Mouse (Mus musculus): ENCODE measurements at regions not wholly inside any gene's neighbourhood (a gene's known extent, or its start where the extent isn't known, plus 50 kb on each side); places are given as distances from the start of the nearest gene placed in this dataset.
"Not testable (repeated sequence)": the region's sequence is repeated elsewhere in the genome, so short reads cannot be mapped to it uniquely, and the experiment has no call there.

DNA sequence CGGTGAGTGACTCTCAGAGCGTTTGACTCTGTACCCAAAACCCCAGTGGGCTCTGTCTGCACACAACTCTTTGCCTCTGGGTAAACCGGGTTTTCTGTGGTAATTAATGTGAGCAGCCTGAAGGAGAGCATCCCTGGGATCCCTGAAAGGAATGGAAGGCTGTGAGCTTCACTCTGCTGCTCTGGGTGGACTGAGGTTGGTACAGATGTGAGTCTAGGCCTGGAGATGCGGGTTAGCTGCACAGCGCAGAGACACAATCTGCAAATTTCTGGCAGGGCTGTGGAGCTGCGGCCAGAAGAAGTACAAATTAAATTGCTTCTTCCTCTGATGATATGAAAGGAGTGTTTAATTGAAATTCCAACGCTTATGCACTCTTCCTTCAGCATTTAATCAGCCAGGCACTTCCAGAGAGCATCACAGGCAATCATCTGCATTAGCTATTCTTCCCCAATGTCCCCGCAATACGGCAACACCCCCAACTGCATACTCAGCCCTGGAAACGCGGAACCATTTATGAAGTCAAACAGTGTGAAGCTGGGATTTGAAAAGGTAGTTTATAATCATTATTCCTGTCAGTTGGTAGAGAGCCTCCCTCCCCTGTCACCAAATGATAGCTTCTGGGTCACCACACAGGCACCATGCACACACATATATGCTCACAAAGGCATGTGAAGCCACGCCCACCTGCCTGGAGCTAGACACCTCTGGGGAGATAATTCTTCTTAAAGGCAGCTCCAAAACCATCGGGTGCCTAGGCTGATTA lies 185.5 kb upstream of the Afdn start:
- Histone ChIP-seq H3K27me3 (no peaks in the 10 kb centered on the region), H3K9ac (no peak overlapping the region), H3K4me1 (replicated peaks) (no peaks in the 10 kb centered on the region), H3K9me3 (replicated peaks) (no peaks in the 10 kb centered on the region), H3K36me3 (replicated peaks) (no peaks in the 10 kb centered on the region), H3K4me3 (replicated peaks) (no peak overlapping the region), H3K27ac (replicated peaks) (no peak overlapping the region), H3K4me2 (no peak overlapping the region)
- no peak for ATAC-seq (ENCODE audit: insufficient read depth)
- 66% methylated on average over 13 of the region's 13 CpGs for WGBS (ENCODE audit: insufficient replicate concordance)

GRCm38 (mm10) chr17:13577798-13578197 lies 182.5 kb upstream of the Afdn start:
- Histone ChIP-seq H3K36me3 (replicated peaks) (no peaks in the 10 kb centered on the region), H3K4me2 (no peak overlapping the region), H3K9ac (no peak overlapping the region), H3K4me1 (replicated peaks) (no peaks in the 10 kb centered on the region), H3K27ac (replicated peaks) (no peak overlapping the region), H3K9me3 (replicated peaks) (no peaks in the 10 kb centered on the region), H3K4me3 (replicated peaks) (no peak overlapping the region), H3K27me3 (no peaks in the 10 kb centered on the region)
- ATAC-seq (ENCODE audit: insufficient read depth) = no peak
- WGBS (ENCODE audit: insufficient replicate concordance) = 62% methylated on average over 3 of the region's 3 CpGs

- H3K27ac ChIP-seq (replicated peaks) = no peak overlapping the region
- H3K9me3 ChIP-seq (replicated peaks) = 0 out of 2 replicates have a peak, but pooled peaks cover 4% of the 10 kb centered on the region
- no peaks in the 10 kb centered on the region for H3K36me3 ChIP-seq (replicated peaks)
- H3K4me3 ChIP-seq (replicated peaks) = no peak overlapping the region
- WGBS (ENCODE audit: insufficient replicate concordance) = 53% methylated on average over 5 of the region's 5 CpGs
- H3K4me2 ChIP-seq = no peak overlapping the region
- no peaks in the 10 kb centered on the region for H3K27me3 ChIP-seq
- no peaks in the 10 kb centered on the region for H3K4me1 ChIP-seq (replicated peaks)
- H3K9ac ChIP-seq = no peak overlapping the region
- ATAC-seq (ENCODE audit: insufficient read depth) = no peak
These were observed 179.0 kb upstream of the Afdn start for GRCm38 (mm10) chr17:13581214-13581920.

DNA sequence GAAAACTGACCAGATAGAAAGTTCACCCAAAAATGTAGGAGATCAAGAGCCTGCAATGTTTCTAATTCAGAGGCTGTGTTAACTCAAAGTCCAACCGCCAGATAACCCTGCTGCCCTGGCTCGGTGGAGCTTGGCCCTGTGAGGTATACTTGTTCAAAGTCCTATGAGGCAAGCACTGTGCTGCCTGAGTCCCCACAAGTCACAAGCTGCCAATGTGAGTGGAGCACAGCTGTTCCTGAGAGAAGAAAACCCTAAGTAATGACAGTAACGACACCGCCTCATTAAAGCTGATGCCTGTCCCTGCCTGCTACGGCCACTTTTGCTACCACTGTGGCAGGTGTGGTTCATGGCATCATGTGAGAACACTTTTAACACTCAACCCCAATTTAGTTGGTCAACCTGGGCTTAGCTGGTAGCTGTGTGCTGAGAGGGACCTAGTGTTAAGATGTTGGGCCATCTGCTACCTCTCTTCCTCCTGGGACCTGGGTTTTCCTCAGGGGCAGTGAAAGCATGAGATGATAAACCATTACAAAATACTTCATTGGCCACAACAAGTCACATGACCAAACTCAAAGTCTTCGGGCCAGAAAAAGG lies 178.2 kb upstream of the Afdn start:
- Histone ChIP-seq H3K4me1 (replicated peaks) (no peaks in the 10 kb centered on the region), H3K9me3 (replicated peaks) (peaks cover 4% of the 10 kb centered on the region; the same call in 1 of the 2 replicates), H3K27me3 (no peaks in the 10 kb centered on the region), H3K27ac (replicated peaks) (peak overlapping the region; percentile 59; the same call in 1 of the 2 replicates), H3K4me3 (replicated peaks) (no peak overlapping the region), H3K36me3 (replicated peaks) (no peaks in the 10 kb centered on the region), H3K4me2 (no peak overlapping the region), H3K9ac (no peak overlapping the region)
- ATAC-seq (ENCODE audit: insufficient read depth) = peak; percentile 74
- WGBS (ENCODE audit: insufficient replicate concordance) = 61% methylated on average over 6 of the region's 6 CpGs

DNA sequence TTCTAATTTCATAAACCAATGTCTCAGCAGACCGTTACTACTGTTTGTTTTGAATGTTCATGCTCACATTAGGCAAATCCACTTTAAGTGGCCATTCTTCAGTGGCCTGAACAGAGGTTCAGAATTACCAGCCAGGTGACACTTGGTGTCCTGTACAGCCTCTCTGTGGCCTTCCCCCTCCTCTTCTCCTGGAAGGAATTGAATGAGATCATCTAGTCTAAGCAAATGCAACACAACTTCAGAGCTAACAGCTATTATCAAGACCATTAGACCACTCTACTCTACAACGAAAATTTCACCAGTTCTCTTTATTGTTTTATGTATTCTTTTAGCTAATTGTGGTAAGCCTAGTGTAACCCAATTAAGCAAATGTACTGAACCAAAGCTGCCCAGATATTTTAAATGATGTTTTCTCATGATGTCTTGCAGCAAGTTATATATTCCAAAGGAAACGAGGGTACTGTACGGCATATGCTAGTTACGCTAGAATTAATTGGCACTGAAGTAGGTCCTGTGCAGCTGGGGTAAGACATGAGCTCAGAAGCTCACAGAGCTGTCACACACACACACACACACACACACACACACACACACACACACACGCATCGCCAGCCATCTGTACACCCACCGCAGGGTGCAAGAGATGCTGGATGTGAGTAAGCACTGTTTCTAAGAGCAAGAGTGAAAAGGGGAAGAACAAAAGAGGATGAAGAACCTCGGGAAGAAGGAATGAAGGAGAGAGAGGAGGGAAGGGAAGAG lies 176.7 kb upstream of the Afdn start:
- Histone ChIP-seq H3K4me1 (replicated peaks) (no peaks in the 10 kb centered on the region), H3K36me3 (replicated peaks) (no peaks in the 10 kb centered on the region), H3K4me2 (no peak overlapping the region), H3K27me3 (no peaks in the 10 kb centered on the region), H3K9ac (no peak overlapping the region), H3K9me3 (replicated peaks) (peaks cover 8% of the 10 kb centered on the region; the same call in 1 of the 2 replicates), H3K4me3 (replicated peaks) (no peak overlapping the region), H3K27ac (replicated peaks) (no peak overlapping the region)
- WGBS (ENCODE audit: insufficient replicate concordance) = 65% methylated on average over 9 of the region's 9 CpGs
- no peak for ATAC-seq (ENCODE audit: insufficient read depth)

DNA sequence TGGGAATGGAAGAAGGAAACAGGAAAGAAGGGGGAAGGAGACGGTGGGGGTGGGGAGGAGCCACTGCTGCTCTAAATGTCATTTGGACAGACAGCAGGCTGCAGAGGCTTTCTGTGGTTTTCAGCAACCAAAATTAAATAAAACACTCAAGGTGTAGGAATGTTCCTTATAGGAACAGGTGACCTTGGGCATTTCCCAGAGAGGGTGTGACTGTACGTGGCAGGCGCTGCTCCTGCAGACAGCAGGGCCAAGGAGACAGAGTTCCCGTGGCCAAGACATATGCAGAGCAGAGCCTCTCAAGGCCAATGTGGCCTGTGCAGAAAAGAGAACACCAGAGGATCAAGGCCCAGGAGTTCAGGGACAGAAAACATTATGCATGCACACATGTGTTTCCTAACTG lies 175.9 kb upstream of the Afdn start:
- WGBS (ENCODE audit: insufficient replicate concordance) = 65% methylated on average over 4 of the region's 4 CpGs
- no peak for ATAC-seq (ENCODE audit: insufficient read depth)
- no peak overlapping the region for H3K4me3 ChIP-seq (replicated peaks)
- H3K27ac ChIP-seq (replicated peaks) = no peak overlapping the region
- H3K27me3 ChIP-seq = no peaks in the 10 kb centered on the region
- peaks cover 8% of the 10 kb centered on the region; the same call in 1 of the 2 replicates for H3K9me3 ChIP-seq (replicated peaks)
- no peak overlapping the region for H3K4me2 ChIP-seq
- H3K4me1 ChIP-seq (replicated peaks) = no peaks in the 10 kb centered on the region
- H3K9ac ChIP-seq = no peak overlapping the region
- no peaks in the 10 kb centered on the region for H3K36me3 ChIP-seq (replicated peaks)

GRCm38 (mm10) chr17:13590240-13590837 lies 170.0 kb upstream of the Afdn start:
- H3K9ac ChIP-seq; H3K4me1 ChIP-seq (replicated peaks); ATAC-seq (ENCODE audit: insufficient read depth); H3K4me3 ChIP-seq (replicated peaks); H3K27me3 ChIP-seq; H3K4me2 ChIP-seq; H3K27ac ChIP-seq (replicated peaks); H3K36me3 ChIP-seq (replicated peaks): not testable (repeated sequence)
- WGBS (ENCODE audit: insufficient replicate concordance) = 55% methylated on average over 1 of the region's 1 CpGs
- peaks cover 15% of the 10 kb centered on the region for H3K9me3 ChIP-seq (replicated peaks)

Measured in liver, embryonic 15.5 days (tissue).